Mouse (Mus musculus) cerebellum, adult 2 months (tissue): ENCODE measurements around the gene Caly. TPM values are rescaled to one million over a fixed set of nuclear protein-coding genes. Genes with fewer than 3 reads are reported as not detected.

Source experiments
- DNase-seq, 2 experiments: peaks; one replicate each; pipeline ENCODE4 v3.0.0; 2021
- H3K27ac ChIP-seq: fragments of 200-500 bp; 2 replicates; pipeline ENCODE4 v1.5.1; 2012; ENCODE audit warnings: low read length, control low read depth, inconsistent platforms; ENCODE audit not compliant: insufficient read depth
- H3K27me3 ChIP-seq: fragments of 200-500 bp; 2 replicates; pipeline ENCODE4 v1.6.1; 2012; ENCODE audit warnings: inconsistent platforms, mild to moderate bottlenecking, low read length, moderate library complexity; ENCODE audit not compliant: control insufficient read depth, insufficient read depth
- H3K4me1 ChIP-seq: fragments of 200-500 bp; 2 replicates; pipeline ENCODE4 v1.6.1; 2011; ENCODE audit warnings: low read length; ENCODE audit not compliant: control insufficient read depth, insufficient read depth
- H3K4me3 ChIP-seq: fragments of 200-500 bp; replicated peaks from 2 replicates; pipeline ENCODE3; 2011; ENCODE audit warnings: mild to moderate bottlenecking, low read depth, low read length, control low read depth; ENCODE audit not compliant: insufficient read depth
- CTCF ChIP-seq: fragments of 200-500 bp; IDR thresholded peaks from 2 replicates; pipeline ENCODE4 v1.5.1; 2011; ENCODE audit warnings: low read depth, mild to moderate bottlenecking, control low read depth, low read length, moderate library complexity, borderline replicate concordance; ENCODE audit not compliant: insufficient read depth
- POLR2A ChIP-seq: fragments of 200-500 bp; IDR thresholded peaks from 2 replicates; pipeline ENCODE4 v1.6.1; 2011; ENCODE audit warnings: low read length, control low read depth, borderline replicate concordance; ENCODE audit not compliant: insufficient read depth
- whole genome bisulfite sequencing: fragments of 180-500 bp; shearing (Covaris S2); methylation state at CpG from one replicate; pipeline ENCODE4 v1.1.7; 2018; 5-methylcytosine and 5-hydroxymethylcytosine counted together
- polyA plus RNA-seq: library from polyadenylated mRNA; depleted of rRNA; stranded (reverse); fragments of >200 nt; gene quantifications from 2 replicates; pipeline ENCODE4 v1.2.3, GENCODE M21; 2012

The Caly gene
- polyA plus RNA-seq, 1 experiment = 198 TPM

- Histone ChIP-seq H3K4me1 (no peaks in the 10 kb centered on the region), H3K27me3 (no peaks in the 10 kb centered on the region), H3K27ac (peak overlapping the region; percentile 16), H3K4me3 (peak overlapping the region; percentile 61)
- DNase-seq = peak; percentile 96
- TF ChIP-seq CTCF (no peak; the same call in 1 of the 2 replicates), POLR2A (peak; percentile 97; the same call in 1 of the 2 replicates)
- 2% methylated on average over 24 of the region's 24 CpGs for WGBS
These were observed 1.7 kb downstream of the Caly start for GRCm38 (mm10) chr7:140080503-140081156.

- TF ChIP-seq CTCF (peak; percentile 91), POLR2A (no peak)
These were observed 3.6 kb downstream of the Caly start for GRCm38 (mm10) chr7:140078711-140079110.

DNA sequence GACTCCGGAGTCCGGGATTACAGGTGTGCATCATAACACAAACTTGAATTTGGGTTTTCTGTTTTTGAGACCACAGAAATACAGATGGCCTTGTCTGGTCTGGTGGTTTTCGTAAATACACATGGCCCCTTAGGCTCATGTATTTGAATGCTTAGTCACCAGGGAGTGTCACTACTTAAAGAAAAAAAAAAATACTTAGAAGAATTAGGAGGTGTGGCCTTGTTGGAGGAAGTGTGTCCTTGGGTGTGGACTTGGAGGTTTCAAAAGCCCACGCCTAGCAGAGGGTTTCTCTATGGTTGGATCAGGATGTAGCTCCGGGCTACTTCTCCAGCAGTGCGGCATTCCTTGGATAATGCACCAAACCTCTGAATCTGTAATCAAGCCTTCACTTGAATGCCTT, 4.7 kb downstream of the Caly start:
- WGBS = 87% methylated on average over 6 of the region's 6 CpGs
- H3K27ac ChIP-seq = no peak overlapping the region
- H3K27me3 ChIP-seq = no peaks in the 10 kb centered on the region
- TF ChIP-seq CTCF (no peak), POLR2A (no peak)
- no peak for DNase-seq
- no peaks in the 10 kb centered on the region for H3K4me1 ChIP-seq
- no peak overlapping the region for H3K4me3 ChIP-seq

More at GRCm38 (mm10) chr7:140078711-140079110, 3.6 kb downstream of the Caly start:
- WGBS = 3% methylated on average over 5 of the region's 5 CpGs
- Histone ChIP-seq H3K4me1 (no peaks in the 10 kb centered on the region), H3K27ac (no peak overlapping the region), H3K27me3 (no peaks in the 10 kb centered on the region), H3K4me3 (no peak overlapping the region)
- DNase-seq = peak; percentile 80 to 83

GRCm38 (mm10) chr7:140070042-140070711, 12.2 kb downstream of the Caly start:
- H3K4me3 ChIP-seq = no peak overlapping the region

GRCm38 (mm10) chr7:140067397-140067796, 15.0 kb downstream of the Caly start:
- WGBS = 65% methylated on average over 6 of the region's 6 CpGs
- TF ChIP-seq CTCF (no peak), POLR2A (no peak)

More at GRCm38 (mm10) chr7:140070042-140070711, 12.2 kb downstream of the Caly start:
- no peak for DNase-seq
- no peaks in the 10 kb centered on the region for H3K27me3 ChIP-seq
- TF ChIP-seq CTCF (no peak), POLR2A (no peak)
- no peak overlapping the region for H3K27ac ChIP-seq
- WGBS = 40% methylated on average over 39 of the region's 39 CpGs
- H3K4me1 ChIP-seq = no peaks in the 10 kb centered on the region

GRCm38 (mm10) chr7:140063092-140063491, 19.3 kb downstream of the Caly start:
- Histone ChIP-seq H3K4me3 (no peak overlapping the region), H3K4me1 (no peaks in the 10 kb centered on the region), H3K27me3 (peaks cover 6% of the 10 kb centered on the region; the same call in 1 of the 2 replicates), H3K27ac (no peak overlapping the region)
- DNase-seq = peak; percentile 57 to 66
- no peak for TF ChIP-seq POLR2A
- peak; percentile 76 for TF ChIP-seq CTCF
- WGBS = 21% methylated on average over 7 of the region's 7 CpGs

More at GRCm38 (mm10) chr7:140067397-140067796, 15.0 kb downstream of the Caly start:
- no peaks in the 10 kb centered on the region for H3K4me1 ChIP-seq
- no peak overlapping the region for H3K4me3 ChIP-seq
- no peaks in the 10 kb centered on the region for H3K27me3 ChIP-seq
- no peak overlapping the region for H3K27ac ChIP-seq
- no peak for DNase-seq

GRCm38 (mm10) chr7:140062307-140062706, 20.0 kb downstream of the Caly start:
- DNase-seq = no peak
- Histone ChIP-seq H3K27ac (no peak overlapping the region), H3K4me3 (no peak overlapping the region), H3K27me3 (peaks cover 6% of the 10 kb centered on the region; the same call in 1 of the 2 replicates), H3K4me1 (0 out of 2 replicates have a peak, but pooled peaks cover 3% of the 10 kb centered on the region)
- WGBS = 18% methylated on average over 11 of the region's 11 CpGs
- TF ChIP-seq POLR2A (no peak), CTCF (peak; percentile 42; the same call in 1 of the 2 replicates)

GRCm38 (mm10) chr7:140061832-140062130, 20.6 kb downstream of the Caly start:
- 3% methylated on average over 6 of the region's 6 CpGs for WGBS
- no peak for TF ChIP-seq CTCF
- H3K4me3 ChIP-seq = no peak overlapping the region

More at GRCm38 (mm10) chr7:140061832-140062130, 20.6 kb downstream of the Caly start:
- no peak for DNase-seq
- Histone ChIP-seq H3K27ac (no peak overlapping the region), H3K27me3 (peaks cover 6% of the 10 kb centered on the region; the same call in 1 of the 2 replicates), H3K4me1 (0 out of 2 replicates have a peak, but pooled peaks cover 3% of the 10 kb centered on the region)
